Mouse (Mus musculus) erythroblast, embryonic 14.5 days (primary cell): ENCODE data around the gene Cnih2.

Experiments used
- GATA1 ChIP-seq: IDR thresholded peaks from 2 replicates; pipeline ENCODE4 v1.6.1; 2012; ENCODE audit warnings: low read length, inconsistent platforms, mixed read lengths
- TAL1 ChIP-seq: IDR thresholded peaks from 3 replicates; pipeline ENCODE4 v1.6.1; 2012; ENCODE audit warnings: low read length, inconsistent platforms, mixed read lengths

GRCm38 (mm10) chr19:5108702-5109101 is 10.4 kb upstream of the Cnih2 start:
- no peak for TF ChIP-seq TAL1
- no peak for TF ChIP-seq GATA1
